Mouse (Mus musculus) gastrocnemius, postnatal 36 days (tissue): ENCODE measurements around the gene Spag5. TPM values are rescaled to one million over a fixed set of nuclear protein-coding genes. Genes with fewer than 3 reads are reported as not detected.
A peak's percentile ranks its signal among the peaks of the same experiment; 100 is the strongest.
"Not testable (repeated sequence)": the region's sequence is repeated elsewhere in the genome, so short reads cannot be mapped to it uniquely, and the experiment has no call there.

Source experiments
- DNase-seq, 2 experiments: peaks; one replicate each; pipeline ENCODE4 v3.0.0; 2022
- intact Hi-C: fragments of 180-260 bp; cut with DNase I; formaldehyde crosslinking; loops from one replicate; pipeline ENCODE4 v1.15.1; 2025
- long read RNA-seq, 2 experiments: library from polyadenylated mRNA; stranded (forward); transcript quantifications; one replicate each; pipeline ENCODE4 v2.0.0; 2021
- total RNA-seq, 2 experiments: library from RNA; stranded (reverse); gene quantifications; 2 replicates each; pipeline ENCODE4 v1.2.3; 2021

Spag5 gene
- 1 to 10 TPM; 2.4 to 4.1 TPM for total RNA-seq
- long read RNA-seq, experiment 1, partial matches to known transcripts: 3 of 3 reads
- long read RNA-seq, experiment 1, other reads (novel, unspliced or antisense): 0 of 3 reads
- long read RNA-seq, experiment 2, partial matches to known transcripts: 3 of 3 reads
- long read RNA-seq, experiment 2, other reads (novel, unspliced or antisense): 0 of 3 reads

- intact Hi-C loops: loop anchor here (2.0 kb wide), 1 partner anchor 23 kb away; no protein-coding TSS in a partner anchor
- DNase-seq: peak; percentile 85 to 88
Measured at GRCm38 (mm10) chr11:78301357-78302084, at the start of gene Spag5. Gene Spag5, plus strand, starts transcription at chr11:78301529.

DNA sequence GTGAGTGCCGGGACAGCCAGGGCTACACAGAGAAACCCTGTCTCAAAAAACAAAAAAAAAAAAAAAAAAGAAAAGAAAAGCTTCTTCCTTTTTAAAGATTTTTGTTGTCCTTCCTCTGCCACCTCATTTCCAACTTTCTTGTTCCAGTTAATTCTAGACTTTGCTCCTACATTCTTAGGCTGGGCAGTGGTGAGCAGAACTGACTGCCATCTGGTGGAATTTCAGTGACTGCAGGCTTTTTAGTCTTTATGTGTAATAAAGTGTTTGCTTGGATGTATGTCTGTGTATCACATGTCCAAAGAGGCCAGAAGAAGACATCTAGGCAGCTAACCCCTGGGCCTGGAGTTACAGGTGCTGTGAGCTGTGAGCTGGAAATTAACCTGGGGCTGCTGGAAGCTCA is 44.7 kb upstream of the Spag5 start:
- intact Hi-C loops: no loop called here
- no peak for DNase-seq

DNA sequence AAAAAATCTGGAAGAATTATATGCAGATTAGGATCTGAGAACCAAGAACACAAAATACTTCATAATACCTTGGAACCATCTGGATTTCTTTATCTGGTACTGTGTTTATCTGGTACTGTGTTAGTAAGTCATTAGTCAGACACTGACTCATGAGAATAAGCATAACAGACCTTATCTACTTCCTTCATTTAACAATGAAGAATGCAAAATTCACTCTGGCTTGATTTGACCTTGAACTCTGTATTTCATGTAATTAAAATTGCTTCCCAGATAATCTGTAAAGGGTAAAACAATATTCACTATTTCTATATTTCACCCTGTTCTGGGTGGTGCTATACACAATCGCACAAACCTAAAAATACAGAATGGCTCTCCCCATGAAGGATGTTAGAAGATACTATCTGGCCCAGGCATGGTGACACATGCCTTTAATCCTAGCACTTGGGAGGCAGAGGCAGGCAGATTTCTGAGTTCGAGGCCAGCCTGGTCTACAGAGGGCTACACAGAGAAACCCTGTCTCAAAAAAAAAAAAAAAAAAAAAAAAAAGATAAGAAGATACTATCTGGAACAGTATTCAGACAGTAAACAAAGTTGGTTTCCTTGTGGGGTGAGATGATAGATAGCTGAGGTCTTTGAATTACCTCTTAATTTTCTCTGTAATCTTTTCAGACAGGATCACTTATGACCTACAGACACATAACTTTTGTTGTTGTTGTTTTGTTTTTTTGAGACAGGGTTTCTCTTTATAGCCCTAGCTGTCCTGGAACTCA is 40.7 kb upstream of the Spag5 start:
- intact Hi-C loops: no loop called here
- DNase-seq: no peak

DNA sequence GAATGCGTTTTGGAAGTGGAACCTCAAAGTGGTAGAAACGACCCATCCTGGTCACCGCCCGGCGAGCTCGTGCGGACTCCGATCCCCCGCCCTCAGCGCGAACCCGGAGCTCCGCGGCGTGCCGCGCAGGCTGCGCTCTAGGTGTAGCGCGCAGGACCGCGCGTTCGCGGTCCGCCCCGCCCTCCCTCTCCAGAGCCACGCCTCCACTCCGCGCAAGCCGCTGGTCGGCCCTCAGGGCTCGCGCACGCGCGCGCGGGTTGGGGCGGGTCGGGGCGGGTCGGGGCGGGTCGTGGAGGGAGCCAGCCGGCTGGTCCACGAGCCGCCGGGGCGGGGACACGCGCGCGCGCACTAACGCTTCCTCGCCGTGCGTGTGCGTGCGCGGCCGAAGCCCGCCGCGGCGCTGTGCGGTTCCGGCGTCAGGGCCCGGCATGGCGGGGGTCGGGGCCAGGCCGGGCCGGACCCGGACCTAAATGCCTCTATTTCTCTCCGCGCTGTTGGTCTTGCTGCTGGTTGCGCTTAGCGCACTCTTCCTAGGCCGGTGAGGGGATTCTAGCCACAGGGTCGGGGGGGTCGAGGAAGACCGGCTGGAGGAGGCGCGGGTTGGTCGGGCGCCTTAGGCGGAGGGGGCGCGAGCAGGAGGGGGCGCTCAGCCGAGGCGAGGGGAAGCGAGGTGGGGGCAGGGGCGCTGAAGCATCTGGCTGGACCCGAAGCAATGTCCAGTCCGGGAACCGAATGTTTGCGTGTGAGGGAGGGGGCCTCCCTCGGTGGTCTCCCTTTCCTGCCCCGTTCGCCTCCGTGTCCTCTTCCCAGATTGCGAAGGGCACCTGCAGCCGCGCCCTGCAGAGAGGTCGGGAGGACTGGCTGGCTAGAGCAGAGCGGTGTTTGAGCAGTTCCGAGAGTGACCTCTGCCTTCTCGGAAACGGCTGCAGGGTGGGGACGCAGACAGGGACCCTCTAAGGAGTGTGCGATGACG is 39.7 kb upstream of the Spag5 start, which contains the start of gene 2610507B11Rik:
Gene 2610507B11Rik (plus strand): TSS at position 373 of the 973 bp plus-strand sequence.
- DNase-seq: peak; percentile 86 to 90
- intact Hi-C loops: no loop called here

- intact Hi-C loops: no loop called here
- peak; percentile 23 to 34 for DNase-seq
Measured at GRCm38 (mm10) chr11:78262550-78262949, 38.8 kb upstream of the Spag5 start.

- intact Hi-C loops: loop anchor here (2.0 kb wide), 1 partner anchor 79 kb away; no protein-coding TSS in a partner anchor
- DNase-seq: no peak
Measured at GRCm38 (mm10) chr11:78265571-78265970, 35.8 kb upstream of the Spag5 start.

DNA sequence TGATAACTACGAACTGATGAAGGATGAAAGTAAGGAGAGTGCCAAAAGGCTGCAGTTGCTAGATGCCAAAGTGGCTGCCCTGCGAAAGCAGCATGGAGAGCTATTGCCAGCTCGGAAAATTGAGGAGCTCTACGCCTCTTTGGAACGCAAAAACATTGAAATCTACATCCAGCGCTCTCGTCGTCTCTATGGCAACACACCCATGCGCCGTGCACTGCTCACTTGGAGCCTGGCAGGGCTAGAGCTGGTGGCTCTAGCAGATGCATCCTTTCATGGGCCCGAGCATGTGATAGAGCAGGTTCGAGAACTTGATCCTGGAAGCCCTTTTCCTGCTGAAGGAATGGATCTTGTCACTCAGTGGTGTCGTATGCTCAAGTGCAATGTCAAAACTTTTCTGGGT is 29.3 kb upstream of the Spag5 start:
- intact Hi-C loops: no loop called here
- DNase-seq: no peak

DNA sequence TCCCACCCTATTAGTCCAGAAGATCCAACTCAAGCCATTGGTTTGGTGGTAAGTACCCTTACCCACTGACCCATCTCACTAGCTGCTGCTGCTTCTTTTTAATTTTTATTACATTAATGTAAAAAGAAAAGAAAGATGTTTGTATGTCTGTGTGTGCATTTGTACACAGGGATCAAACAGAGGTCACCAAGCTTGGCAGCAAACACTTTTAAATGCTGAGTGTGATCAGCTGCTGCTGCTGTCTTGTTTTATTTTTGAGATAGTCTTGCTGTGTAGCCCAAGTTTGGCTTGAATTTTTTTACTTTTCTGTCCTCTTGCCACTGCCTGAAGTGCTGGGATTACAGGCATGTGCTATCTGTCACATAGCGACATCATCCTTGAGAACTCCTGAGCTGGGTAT is 25.7 kb upstream of the Spag5 start:
- no peak for DNase-seq
- intact Hi-C loops: no loop called here

DNA sequence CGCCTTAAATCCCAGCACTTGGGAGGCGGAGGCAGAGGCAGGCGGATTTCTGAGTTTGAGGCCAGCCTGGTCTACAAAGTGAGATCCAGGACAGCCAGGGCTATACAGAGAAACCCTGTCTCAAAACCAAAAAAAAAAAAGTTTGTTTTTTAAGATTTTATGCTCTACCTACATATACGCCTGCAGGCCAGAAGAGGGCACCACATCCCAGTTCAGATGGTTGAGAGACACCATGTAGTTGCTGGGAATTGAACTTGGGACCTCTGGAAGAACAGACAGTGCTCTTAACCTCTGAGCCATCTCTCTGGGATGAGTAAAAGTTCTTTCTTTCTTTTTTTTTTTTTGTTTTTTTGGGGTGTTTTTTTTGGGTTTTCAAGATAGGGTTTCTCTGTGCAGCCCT is 25.2 kb upstream of the Spag5 start:
- DNase-seq, intact Hi-C loops: not testable (repeated sequence)

DNA sequence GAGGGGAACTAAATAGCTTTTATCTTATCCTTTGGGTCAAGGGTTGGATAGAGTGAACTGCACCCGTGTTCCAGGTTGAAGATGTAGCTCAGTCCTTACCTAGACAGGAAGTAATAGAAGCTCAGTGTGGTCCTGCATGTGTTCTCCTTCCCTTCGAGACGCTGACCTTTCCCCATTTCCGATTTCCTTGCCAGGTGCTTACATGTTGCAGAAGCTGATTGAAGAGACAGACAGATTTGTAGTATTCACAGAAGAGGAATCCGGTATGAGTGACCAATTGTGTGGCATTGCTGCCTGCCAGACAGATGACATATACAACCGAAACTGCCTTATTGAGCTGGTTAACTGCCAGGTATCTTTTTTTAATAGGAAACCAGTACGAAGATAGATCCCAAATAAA is 22.5 kb upstream of the Spag5 start:
- DNase-seq: no peak
- intact Hi-C loops: no loop called here

- intact Hi-C loops: no loop called here
- DNase-seq: no peak
Measured at GRCm38 (mm10) chr11:78279586-78279985, 21.7 kb upstream of the Spag5 start.

DNA sequence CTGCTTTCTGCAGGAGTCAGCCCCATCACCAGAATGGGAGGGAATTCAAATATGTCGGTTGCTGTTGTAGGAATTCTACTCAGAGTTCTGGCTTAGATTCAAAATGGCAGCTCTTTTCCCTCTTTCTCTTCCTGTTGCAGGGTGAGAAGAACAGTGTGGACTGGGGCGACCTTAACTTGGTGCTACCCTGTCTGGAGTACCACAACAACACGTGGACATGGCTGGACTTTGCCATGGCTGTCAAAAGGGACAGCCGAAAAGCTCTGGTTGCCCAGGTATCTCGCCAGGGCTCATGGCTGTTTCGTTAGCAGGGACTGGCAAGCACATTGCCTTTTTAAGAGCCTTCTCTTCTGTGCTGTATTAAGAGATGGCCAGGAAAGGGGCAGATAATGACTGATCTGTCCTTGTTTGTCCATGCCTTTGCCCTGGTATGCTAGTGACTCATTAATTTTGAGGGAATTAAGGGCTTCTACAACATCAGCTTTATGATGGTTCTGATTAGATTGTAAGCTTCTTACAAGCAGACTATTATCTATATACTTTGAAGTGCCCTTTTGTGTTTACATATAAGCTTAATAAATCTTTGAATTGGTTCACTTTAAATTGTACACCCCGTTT is 12.1 kb upstream of the Spag5 start:
- intact Hi-C loops: no loop called here
- no peak for DNase-seq

DNA sequence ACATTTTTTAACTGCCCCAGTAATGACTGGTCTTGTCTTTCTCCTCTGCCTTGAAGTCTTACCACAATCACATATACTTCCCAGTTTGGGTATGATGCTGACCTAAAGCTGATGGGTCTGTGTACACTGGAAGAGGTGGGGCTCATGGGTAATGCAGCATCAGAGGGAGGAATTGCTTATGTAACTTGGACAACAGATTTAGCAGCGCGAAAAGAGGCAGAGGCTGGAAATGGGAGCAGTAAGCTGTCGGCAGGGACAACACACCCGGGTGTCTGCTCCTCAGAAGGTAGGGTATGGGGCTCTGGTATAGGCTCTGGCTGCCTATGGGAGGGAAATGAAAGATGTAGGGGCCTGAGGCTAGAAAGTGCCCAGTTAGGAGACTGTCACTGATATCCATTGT is 10.7 kb upstream of the Spag5 start, which contains the start of gene BC030499:
Gene BC030499 (plus strand): TSS at position 188 of the 400 bp plus-strand sequence.
- intact Hi-C loops: no loop called here
- DNase-seq: no peak

- intact Hi-C loops: no loop called here
- DNase-seq: no peak
Measured at GRCm38 (mm10) chr11:78294585-78294984, 6.7 kb upstream of the Spag5 start.

GRCm38 (mm10) chr11:78300917-78301316 is 412 bp upstream of the Spag5 start:
- intact Hi-C loops: no loop called here
- no peak for DNase-seq

GRCm38 (mm10) chr11:78305272-78305671 is 3.9 kb downstream of the Spag5 start:
- intact Hi-C loops: no loop called here
- DNase-seq: no peak

- intact Hi-C loops: no loop called here
- DNase-seq: no peak
Measured at GRCm38 (mm10) chr11:78310861-78311511, 9.7 kb downstream of the Spag5 start.

DNA sequence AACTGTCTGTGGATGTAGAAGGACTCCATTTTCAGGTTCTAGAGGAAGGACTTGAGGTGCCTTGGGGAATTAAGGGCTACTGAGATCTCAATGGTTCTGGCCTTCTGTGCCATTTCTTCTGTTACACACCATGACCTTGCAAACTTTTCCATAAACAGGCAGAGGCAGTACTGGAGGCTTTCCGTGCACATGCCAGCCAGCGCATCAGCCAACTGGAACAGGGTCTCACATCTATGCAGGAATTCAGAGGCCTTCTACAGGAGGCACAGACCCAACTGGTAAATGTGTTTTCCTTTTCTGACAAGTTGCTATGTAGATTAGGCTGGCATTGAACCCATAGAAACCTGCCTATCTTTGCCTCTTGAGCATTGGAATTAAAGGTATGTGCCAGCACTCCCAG is 12.3 kb downstream of the Spag5 start:
- intact Hi-C loops: no loop called here
- DNase-seq: no peak

- intact Hi-C loops: no loop called here
- no peak for DNase-seq
Measured at GRCm38 (mm10) chr11:78318411-78318810, 17.1 kb downstream of the Spag5 start.
